Mouse (Mus musculus) C2C12 (cell line): ENCODE data around the gene Znrd1.

Experiments used
- CEBPB ChIP-seq: IDR thresholded peaks from one replicate; pipeline ENCODE4 v1.6.1; 2011; ENCODE audit warnings: low read depth, mild to moderate bottlenecking, control low read depth, moderate library complexity
- CTCF ChIP-seq: IDR thresholded peaks from one replicate; pipeline ENCODE4 v1.5.1; 2011; ENCODE audit not compliant: control insufficient read depth, insufficient read depth, insufficient read length
- MAX ChIP-seq: IDR thresholded peaks from one replicate; pipeline ENCODE4 v1.6.1; 2011; ENCODE audit warnings: mild to moderate bottlenecking, control low read depth
- MYOD1 ChIP-seq: IDR thresholded peaks from one replicate; pipeline ENCODE4 v1.6.1; 2011; ENCODE audit warnings: low read depth; ENCODE audit not compliant: control insufficient read depth, insufficient read length
- MYOG ChIP-seq: IDR thresholded peaks from one replicate; pipeline ENCODE4 v1.6.1; 2011; ENCODE audit not compliant: control insufficient read depth, insufficient read length; ENCODE audit errors: extremely low read depth
- USF1 ChIP-seq: IDR thresholded peaks from one replicate; pipeline ENCODE4 v1.6.1; 2011; ENCODE audit warnings: low read depth, mild to moderate bottlenecking, control low read depth, moderate library complexity

DNA sequence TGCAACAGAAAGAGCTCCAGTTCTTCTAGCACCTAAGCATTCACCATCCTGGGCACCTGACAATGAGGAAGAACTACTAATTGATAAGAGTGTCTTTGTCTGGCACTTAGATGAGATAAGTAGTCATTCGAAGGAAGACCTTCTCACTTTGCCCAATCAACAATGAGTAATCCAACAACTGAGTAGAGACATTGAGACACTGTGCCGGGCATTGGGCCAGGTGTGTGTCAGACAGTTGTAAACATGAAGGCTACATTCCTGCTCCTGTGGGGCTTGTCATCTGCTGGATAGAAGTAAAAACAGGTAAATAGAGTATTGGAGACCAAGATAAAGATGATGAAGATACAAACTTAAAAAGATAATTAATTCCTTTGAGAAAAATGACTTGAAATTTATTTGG is 20.3 kb downstream of the Znrd1 start:
- TF ChIP-seq CTCF: no peak
- TF ChIP-seq CEBPB: no peak
- no peak for TF ChIP-seq USF1
- no peak for TF ChIP-seq MAX
- no peak for TF ChIP-seq MYOD1
- no peak for TF ChIP-seq MYOG
